Mouse (Mus musculus): ENCODE measurements around the gene Hpse2. TPM values are rescaled to one million over a fixed set of nuclear protein-coding genes. Genes with fewer than 3 reads are reported as not detected.

The Hpse2 gene
- total RNA-seq, 1 experiment from 2014 or later = not detected

- no peak for ATAC-seq (replicated peaks; ENCODE audit: insufficient number of reproducible peaks, low FRiP score, low TSS enrichment, poor library complexity, severe bottlenecking)
These were observed 401.8 kb downstream of the Hpse2 start for GRCm38 (mm10) chr19:42986315-42986701.

DNA sequence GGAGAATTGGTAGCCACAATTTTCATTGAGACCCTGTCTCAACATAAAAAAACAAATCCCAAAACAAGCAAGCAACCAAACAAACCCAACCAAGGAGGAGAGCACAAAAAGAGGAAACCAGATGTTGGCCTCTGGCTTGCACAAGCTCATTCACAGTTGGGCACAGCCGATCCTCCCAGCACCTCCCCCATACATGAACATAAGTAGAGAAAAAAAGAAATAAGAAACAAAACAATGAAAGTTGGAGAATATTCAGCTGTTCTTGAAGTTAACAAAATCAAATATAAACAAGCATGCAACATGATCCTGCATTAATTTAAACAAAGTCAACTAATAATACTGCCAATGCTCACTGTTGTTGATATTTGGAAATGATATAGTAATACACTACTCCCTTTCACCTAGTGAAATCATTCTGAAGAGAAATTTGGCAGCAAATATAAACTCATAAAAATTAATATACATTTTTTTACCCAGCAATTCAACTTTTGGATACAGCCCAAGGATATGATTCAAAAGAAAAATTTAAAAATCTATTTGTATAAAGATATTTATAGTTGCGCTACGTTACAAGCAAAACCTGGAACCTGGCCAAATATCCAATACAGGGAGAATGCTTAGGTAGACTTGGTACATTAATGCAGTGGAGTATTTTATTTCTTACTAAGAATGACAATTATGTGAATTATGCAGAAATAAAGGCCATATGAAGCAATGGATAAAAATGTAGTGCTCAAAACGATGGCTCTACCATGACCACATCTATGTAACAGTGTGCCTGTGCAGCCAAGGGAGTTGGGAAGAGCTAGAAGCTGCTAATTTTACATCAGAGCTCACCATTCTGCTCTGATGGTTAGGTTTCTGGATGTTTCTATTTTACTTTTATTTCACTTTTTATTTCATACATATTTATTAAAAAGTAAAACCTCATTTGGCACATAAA lies 402.5 kb downstream of the Hpse2 start:
- ATAC-seq (replicated peaks; ENCODE audit: insufficient number of reproducible peaks, low FRiP score, low TSS enrichment, poor library complexity, severe bottlenecking) = no peak

DNA sequence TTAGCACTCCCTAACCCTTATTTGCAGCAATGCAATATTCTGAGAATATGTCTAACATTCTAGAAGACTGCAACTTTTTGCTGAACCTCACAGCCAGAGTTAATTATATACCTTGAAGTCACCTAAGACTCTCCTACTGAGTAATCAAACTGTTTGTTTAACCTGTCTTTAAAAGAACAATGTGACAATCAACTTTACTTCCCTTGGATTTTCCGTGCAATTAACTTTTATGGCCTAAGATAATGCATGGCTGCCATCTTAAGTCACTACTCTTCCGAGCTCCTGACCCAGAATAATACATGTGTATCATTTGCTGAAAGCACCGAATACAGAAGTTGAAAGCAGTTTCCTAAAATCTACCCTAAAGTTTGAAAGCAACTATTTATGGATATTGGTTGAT lies 407.6 kb downstream of the Hpse2 start:
- no peak for ATAC-seq (replicated peaks; ENCODE audit: insufficient number of reproducible peaks, low FRiP score, low TSS enrichment, poor library complexity, severe bottlenecking)

GRCm38 (mm10) chr19:42977938-42978337 lies 410.2 kb downstream of the Hpse2 start:
- no peak for ATAC-seq (replicated peaks; ENCODE audit: insufficient number of reproducible peaks, low FRiP score, low TSS enrichment, poor library complexity, severe bottlenecking)

GRCm38 (mm10) chr19:42973740-42974139 lies 414.4 kb downstream of the Hpse2 start:
- no peak for ATAC-seq (replicated peaks; ENCODE audit: insufficient number of reproducible peaks, low FRiP score, low TSS enrichment, poor library complexity, severe bottlenecking)

DNA sequence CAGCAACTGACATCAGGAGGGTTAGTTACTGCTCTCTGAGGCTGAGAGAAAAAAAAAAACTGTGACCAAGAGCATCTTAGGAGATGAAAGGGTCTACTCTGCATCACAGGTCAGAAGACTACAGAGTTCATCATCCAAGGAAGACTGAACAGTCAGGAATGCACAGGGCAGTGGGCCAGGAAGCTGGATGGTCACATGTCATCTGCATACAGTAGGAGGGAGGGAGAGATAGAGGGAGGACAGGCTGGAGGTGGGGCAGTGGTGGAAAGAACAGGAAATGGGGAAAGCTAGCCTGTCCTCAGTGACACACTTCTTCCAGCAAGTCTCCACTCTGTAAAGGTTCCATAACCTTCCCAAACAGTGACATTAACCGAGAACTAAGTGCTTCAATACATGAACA lies 423.0 kb downstream of the Hpse2 start:
- ATAC-seq (replicated peaks; ENCODE audit: insufficient number of reproducible peaks, low FRiP score, low TSS enrichment, poor library complexity, severe bottlenecking) = no peak

DNA sequence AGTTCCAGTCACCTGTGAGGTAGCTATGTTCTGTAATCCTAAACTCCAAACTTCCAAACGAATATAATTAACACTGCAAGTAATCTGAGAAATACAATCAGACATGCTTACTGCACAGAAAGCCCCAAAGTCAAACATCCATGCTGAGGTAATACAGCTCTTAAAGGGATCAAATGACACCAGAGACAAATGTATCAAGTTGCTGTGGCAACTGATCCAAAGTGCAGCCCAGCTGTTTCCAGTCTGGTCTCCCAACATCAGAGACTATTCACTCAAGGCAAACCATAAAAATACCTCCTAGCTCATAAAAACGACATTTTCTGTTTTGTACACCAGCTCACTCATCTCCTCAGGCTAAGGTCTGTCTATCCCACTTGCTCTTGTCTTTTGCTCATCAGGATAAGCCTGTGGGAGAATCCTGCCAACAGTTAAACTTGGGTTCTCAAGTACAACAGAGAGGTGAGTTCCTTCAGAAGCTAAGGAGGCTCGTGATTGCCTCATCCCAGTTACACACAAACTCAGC lies 440.0 kb downstream of the Hpse2 start:
- ATAC-seq (replicated peaks; ENCODE audit: insufficient number of reproducible peaks, low FRiP score, low TSS enrichment, poor library complexity, severe bottlenecking) = no peak

- no peak for ATAC-seq (replicated peaks; ENCODE audit: insufficient number of reproducible peaks, low FRiP score, low TSS enrichment, poor library complexity, severe bottlenecking)
These were observed 450.6 kb downstream of the Hpse2 start for GRCm38 (mm10) chr19:42937544-42937943.

- ATAC-seq (replicated peaks; ENCODE audit: insufficient number of reproducible peaks, low FRiP score, low TSS enrichment, poor library complexity, severe bottlenecking) = no peak
These were observed 451.4 kb downstream of the Hpse2 start for GRCm38 (mm10) chr19:42936661-42937193.

- no peak for ATAC-seq (replicated peaks; ENCODE audit: insufficient number of reproducible peaks, low FRiP score, low TSS enrichment, poor library complexity, severe bottlenecking)
These were observed 458.5 kb downstream of the Hpse2 start for GRCm38 (mm10) chr19:42929702-42930101.

DNA sequence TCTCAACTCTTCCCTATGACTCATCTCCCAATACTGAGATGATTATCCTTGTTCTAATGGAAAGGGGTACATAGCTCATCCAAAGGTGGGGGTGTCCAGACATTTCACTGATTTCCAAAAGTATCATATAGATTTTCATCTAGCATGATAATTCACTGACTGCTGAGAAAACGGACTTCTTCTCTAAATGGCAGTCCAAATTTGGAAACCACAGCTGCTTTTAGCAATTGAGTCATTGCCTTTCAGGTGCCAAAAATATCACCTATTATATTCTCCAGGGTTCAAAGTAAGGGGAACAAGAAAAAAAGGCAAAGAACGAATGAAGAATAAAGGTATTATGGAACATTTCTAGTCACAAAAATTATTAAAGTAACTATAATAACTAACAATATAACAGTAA lies 459.9 kb downstream of the Hpse2 start:
- ATAC-seq (replicated peaks; ENCODE audit: insufficient number of reproducible peaks, low FRiP score, low TSS enrichment, poor library complexity, severe bottlenecking) = no peak

DNA sequence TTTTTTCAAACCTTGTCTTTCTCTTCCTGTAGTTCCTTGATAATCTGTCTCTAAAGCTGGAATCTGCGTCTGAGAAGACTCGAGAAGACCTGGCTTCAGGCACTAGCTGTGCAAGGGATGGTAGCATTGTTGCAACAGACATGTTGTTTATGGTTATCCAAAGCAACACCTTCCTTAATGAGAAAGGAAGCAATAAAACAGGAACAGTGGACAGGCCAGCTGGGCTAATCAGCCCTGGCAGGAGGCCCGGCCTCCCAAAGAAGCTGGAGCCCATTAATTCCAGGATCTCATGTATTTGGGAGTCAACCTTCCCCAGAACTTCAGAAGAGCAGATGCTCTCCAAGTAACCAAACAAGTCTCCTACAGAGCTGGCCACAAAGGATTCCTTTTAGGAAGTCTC lies 465.5 kb downstream of the Hpse2 start:
- no peak for ATAC-seq (replicated peaks; ENCODE audit: insufficient number of reproducible peaks, low FRiP score, low TSS enrichment, poor library complexity, severe bottlenecking)

- no peak for ATAC-seq (replicated peaks; ENCODE audit: insufficient number of reproducible peaks, low FRiP score, low TSS enrichment, poor library complexity, severe bottlenecking)
These were observed 474.5 kb downstream of the Hpse2 start for GRCm38 (mm10) chr19:42913703-42914102.

GRCm38 (mm10) chr19:42909719-42910118 lies 478.4 kb downstream of the Hpse2 start:
- no peak for ATAC-seq (replicated peaks; ENCODE audit: insufficient number of reproducible peaks, low FRiP score, low TSS enrichment, poor library complexity, severe bottlenecking)

GRCm38 (mm10) chr19:42908553-42908952 lies 479.6 kb downstream of the Hpse2 start:
- no peak for ATAC-seq (replicated peaks; ENCODE audit: insufficient number of reproducible peaks, low FRiP score, low TSS enrichment, poor library complexity, severe bottlenecking)

GRCm38 (mm10) chr19:42906328-42906727 lies 481.8 kb downstream of the Hpse2 start:
- ATAC-seq (replicated peaks; ENCODE audit: insufficient number of reproducible peaks, low FRiP score, low TSS enrichment, poor library complexity, severe bottlenecking) = no peak

- ATAC-seq (replicated peaks; ENCODE audit: insufficient number of reproducible peaks, low FRiP score, low TSS enrichment, poor library complexity, severe bottlenecking) = no peak
These were observed 483.4 kb downstream of the Hpse2 start for GRCm38 (mm10) chr19:42904726-42905125.

GRCm38 (mm10) chr19:42904240-42904639 lies 483.9 kb downstream of the Hpse2 start:
- ATAC-seq (replicated peaks; ENCODE audit: insufficient number of reproducible peaks, low FRiP score, low TSS enrichment, poor library complexity, severe bottlenecking) = no peak

GRCm38 (mm10) chr19:42903840-42904239 lies 484.3 kb downstream of the Hpse2 start:
- no peak for ATAC-seq (replicated peaks; ENCODE audit: insufficient number of reproducible peaks, low FRiP score, low TSS enrichment, poor library complexity, severe bottlenecking)

GRCm38 (mm10) chr19:42902410-42903021 lies 485.6 kb downstream of the Hpse2 start:
- ATAC-seq (replicated peaks; ENCODE audit: insufficient number of reproducible peaks, low FRiP score, low TSS enrichment, poor library complexity, severe bottlenecking) = no peak

Data from monocyte, adult 5-6 weeks (primary cell).